24 mouse cellular contexts compared by ENCODE assay signal in the genomic region with DNA sequence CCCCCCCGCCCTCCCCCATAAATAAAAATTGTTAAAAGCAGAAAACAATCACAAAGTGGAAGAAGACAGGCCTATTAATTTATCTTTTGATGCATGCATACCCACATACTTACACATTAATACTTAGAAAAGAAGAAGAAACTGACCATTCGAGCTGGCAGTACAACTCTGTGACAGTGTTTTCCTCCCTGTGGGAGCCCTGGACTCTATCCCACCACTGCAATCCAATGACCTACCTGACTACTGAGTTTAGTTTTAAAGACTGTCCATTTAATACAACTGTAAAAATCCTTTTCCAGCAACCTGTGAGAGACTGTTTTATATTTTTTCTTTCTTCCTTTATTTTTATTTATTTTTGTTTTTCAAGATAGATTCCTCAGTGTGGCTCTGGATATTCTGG. TPM values are rescaled to one million over a fixed set of nuclear protein-coding genes. Genes with fewer than 3 reads are reported as not detected.
A peak's percentile ranks its signal among the peaks of the same experiment; 100 is the strongest.
DNase-seq lines count a peak whose midpoint lies in the region; ATAC-seq and TF ChIP-seq lines count a peak whose summit lies in the region.
"Had no signal": no experiment of that assay in that cellular context is flagged by ENCODE, and none has a peak within 500 bp of the region (broad histone marks: within the 10 kb centered on the region; RNA-seq: fewer than 3 reads in every experiment).

No protein-coding gene starts in this region.

- intact Hi-C loops in heart, adult 2 months (cut with DNase I): no loop called here

- H3K79me2 ChIP-seq in heart, adult 2 months (replicated peaks; ENCODE audit: control insufficient read depth, insufficient read depth, low read length): peaks cover 19% of the 10 kb centered on the region

- WGBS in heart, adult 2 months: 59% methylated on average over 2 of the region's 2 CpGs

- H3K9ac ChIP-seq in heart, adult 2 months (ENCODE audit: low read depth, low read length): no peak overlapping the region
- H3K9ac ChIP-seq: embryonic facial prominence, embryonic 12.5 days; embryonic facial prominence, embryonic 15.5 days; forebrain, postnatal 0 days; hindbrain, embryonic 12.5 days; hindbrain, embryonic 15.5 days had no signal

- no peak overlapping the region for H3K4me3 ChIP-seq in heart, adult 2 months
- H3K4me3 ChIP-seq: embryonic facial prominence, embryonic 12.5 days; embryonic facial prominence, embryonic 15.5 days; gastrocnemius, adult 2 months; hindbrain, embryonic 12.5 days; hindbrain, embryonic 15.5 days had no signal

- H3K4me1 ChIP-seq in heart, adult 2 months (ENCODE audit: control insufficient read depth, insufficient read depth, low read length): peaks cover 18% of the 10 kb centered on the region
- H3K4me1 ChIP-seq: embryonic facial prominence, embryonic 12.5 days had no signal

- H3K27me3 ChIP-seq in heart, adult 2 months (ENCODE audit: control insufficient read depth, insufficient read depth, low read length): no peaks in the 10 kb centered on the region
- H3K27me3 ChIP-seq: embryonic facial prominence, embryonic 12.5 days; embryonic facial prominence, embryonic 15.5 days; hindbrain, embryonic 12.5 days; hindbrain, embryonic 15.5 days had no signal

- peaks cover 21% of the 10 kb centered on the region for H3K36me3 ChIP-seq in heart, adult 2 months (ENCODE audit: control insufficient read depth, insufficient read depth, low read length)
- H3K36me3 ChIP-seq: embryonic facial prominence, embryonic 12.5 days; embryonic facial prominence, embryonic 15.5 days; hindbrain, embryonic 12.5 days; hindbrain, embryonic 15.5 days had no signal

- H3K27ac ChIP-seq in heart, adult 2 months: no peak overlapping the region
- H3K27ac ChIP-seq: embryonic facial prominence, embryonic 12.5 days; embryonic facial prominence, embryonic 15.5 days; gastrocnemius, adult 2 months; hindbrain, embryonic 12.5 days; hindbrain, embryonic 15.5 days had no signal

- no peak for TF ChIP-seq CTCF in heart, adult 2 months (IDR thresholded peaks at IDR 0.05)

- DNase-seq in cerebellum, adult 18-20 months: peak; percentile 62 to 66
- peak; percentile 46 to 63 for DNase-seq in cerebellum, postnatal 10 days
- no peak for DNase-seq in cerebellum, adult 8-10 months
- peak; percentile 19 for DNase-seq in heart, adult 11 months
- DNase-seq in heart, adult 2 months: no peak
- DNase-seq: adrenal gland, adult 8-10 months; adrenal gland, postnatal 25 days; forebrain, postnatal 0 days; gastrocnemius, adult 2 months; gastrocnemius, postnatal 25 days; kidney, adult 2 months had no signal

- TF ChIP-seq POLR2A in heart, adult 2 months (IDR thresholded peaks at IDR 0.05; ENCODE audit: insufficient read depth, low read depth, low read length): no peak

- TF ChIP-seq EP300 in heart, adult 2 months (IDR thresholded peaks at IDR 0.05; ENCODE audit: insufficient read depth, low read depth, low read length): no peak

- no peak for ATAC-seq in cerebellum, adult (ENCODE audit: insufficient number of reproducible peaks, low FRiP score, low TSS enrichment)
- ATAC-seq: activated CD4-positive, CD25-positive, alpha-beta regulatory T cell, adult 4 months; forebrain, embryonic 14.5 days; forebrain, postnatal 0 days; intestine, postnatal 0 days had no signal

RNA-seq across cellular contexts. Expression of a gene that starts 10.0 kb away (rescaled TPM):
- total RNA-seq in heart, adult 2 months (2021): 100 to 1,000 TPM; 147 to 151 TPM
- polyA plus RNA-seq in heart, adult 2 months (2012; rRNA removed): 257 and 332 TPM in 2 replicates

RNA-seq across cellular contexts. Expression of a gene that starts 32.2 kb away (rescaled TPM):
- total RNA-seq in heart, adult 2 months (2021): 10 to 100 TPM in 1 of 2 experiments, 1 to 10 TPM in 1; 7.0 to 11.2 TPM
- 2.1 and 4.8 TPM in 2 replicates for polyA plus RNA-seq in heart, adult 2 months (2012; rRNA removed)
- total RNA-seq: common myeloid progenitor, adult 5-6 weeks; hematopoietic stem cell, adult 5-6 weeks had no signal
- polyA plus RNA-seq: activated CD4-positive, CD25-positive, alpha-beta regulatory T cell, adult 4 months; embryonic facial prominence, embryonic 12.5 days; forebrain, embryonic 11.5 days; forebrain, embryonic 14.5 days; heart, embryonic 11.5 days; heart, embryonic 14.5 days; hindbrain, embryonic 12.5 days had no signal

Comparison
In these comparisons a context has a peak if more than half of its experiments do, and no peak if none do; other contexts are left out.
1. DNase-seq: peak in cerebellum, adult 18-20 months (2 of 2), cerebellum, postnatal 10 days (2 of 2) and heart, adult 11 months (single experiment); none in cerebellum, adult 8-10 months (single experiment) and heart, adult 2 months (0 of 2).